Mouse (Mus musculus) heart, embryonic 15.5 days (tissue): ENCODE data around the gene Foxr1. TPM values are rescaled to one million over a fixed set of nuclear protein-coding genes. Genes with fewer than 3 reads are reported as not detected.

Source experiments
- ATAC-seq: fragments of 200-750 bp; cut with Nextera tagmentation; replicated peaks from 2 replicates; pipeline ENCODE4 v1.8.0; 2017; ENCODE audit warnings: low read depth, moderate TSS enrichment; ENCODE audit not compliant: insufficient number of reproducible peaks, insufficient read depth, low FRiP score
- H3K27ac ChIP-seq: fragments of 300-500 bp; sonication (generic); 2 replicates; pipeline ENCODE4 v1.5.1; 2015; ENCODE audit warnings: mild to moderate bottlenecking, inconsistent platforms
- H3K27me3 ChIP-seq: fragments of 300-500 bp; sonication (generic); 2 replicates; pipeline ENCODE4 v1.6.1; 2015; ENCODE audit warnings: inconsistent platforms
- H3K36me3 ChIP-seq: fragments of 300-500 bp; sonication (generic); 2 replicates; pipeline ENCODE4 v1.6.1; 2015; ENCODE audit warnings: mild to moderate bottlenecking, inconsistent platforms
- H3K4me1 ChIP-seq: fragments of 300-500 bp; sonication (generic); replicated peaks from 2 replicates; pipeline ENCODE4 v1.6.1; 2015; ENCODE audit warnings: inconsistent platforms
- H3K4me2 ChIP-seq: fragments of 300-500 bp; sonication (generic); 2 replicates; pipeline ENCODE4 v1.6.1; 2015; ENCODE audit warnings: inconsistent platforms, mild to moderate bottlenecking, moderate library complexity
- H3K4me3 ChIP-seq: fragments of 300-500 bp; sonication (generic); 2 replicates; pipeline ENCODE4 v1.5.1; 2015; ENCODE audit warnings: mild to moderate bottlenecking, inconsistent platforms
- H3K9ac ChIP-seq: fragments of 300-500 bp; sonication (generic); 2 replicates; pipeline ENCODE4 v1.6.1; 2015; ENCODE audit warnings: mild to moderate bottlenecking, inconsistent platforms
- H3K9me3 ChIP-seq: fragments of 300-500 bp; sonication (generic); replicated peaks from 2 replicates; pipeline ENCODE4 v1.6.1; 2016; ENCODE audit warnings: inconsistent platforms
- WGBS: fragments of 180-500 bp; shearing (Covaris S2); methylation state at CpG from one replicate; pipeline ENCODE4 v1.1.7; 2015; ENCODE audit warnings: mixed read lengths; 5-methylcytosine and 5-hydroxymethylcytosine counted together
- polyA plus RNA-seq: library from polyadenylated mRNA; unstranded; fragments of >200 nt; fragmentation: Nextera tagmentation; extraction: Ambion mirVana; gene quantifications from 2 replicates; pipeline ENCODE4 v1.2.1, GENCODE M21; 2015

Gene Foxr1
- polyA plus RNA-seq, 1 experiment from 2014 or later: not detected

DNA sequence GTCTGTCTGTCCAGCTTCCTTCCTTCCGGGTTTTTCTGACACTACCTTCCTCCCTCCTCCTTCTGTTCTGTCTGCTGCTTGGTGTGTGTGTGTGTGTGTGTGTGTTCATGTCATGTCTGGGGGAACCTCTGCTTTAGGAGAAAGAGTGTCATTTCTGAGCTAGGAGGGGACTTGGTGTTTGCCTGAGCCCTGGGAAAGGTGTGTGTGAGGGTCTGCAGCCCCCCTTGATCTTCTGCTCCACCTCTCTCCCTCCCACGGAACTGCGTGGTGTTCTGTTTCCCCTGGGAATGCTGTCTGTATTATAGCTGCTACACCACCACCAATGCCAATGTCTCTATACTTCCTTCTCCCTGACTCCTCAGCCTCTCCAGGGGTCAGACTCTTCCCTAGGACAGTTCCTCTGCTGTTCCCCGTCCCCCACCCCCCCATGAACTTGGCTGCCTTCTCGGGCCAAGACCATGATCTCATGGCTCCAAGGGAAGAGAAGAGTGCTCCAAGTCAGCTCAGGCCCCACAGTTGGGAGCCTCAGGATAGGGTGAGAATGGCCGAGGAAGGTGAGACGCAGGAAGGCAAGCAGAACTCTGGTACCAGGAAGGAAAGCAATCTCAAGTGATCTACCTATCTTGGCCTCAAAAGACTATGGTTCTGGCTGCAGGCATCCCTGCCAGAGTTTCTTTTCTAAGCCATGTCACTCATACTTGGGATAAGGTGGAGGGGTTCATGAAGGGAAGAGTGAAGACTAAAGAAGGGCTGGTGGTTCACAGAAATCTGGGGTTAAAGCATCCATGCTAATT lies 43.6 kb upstream of the Foxr1 start:
- H3K27ac ChIP-seq: peak overlapping the region; percentile 93
- H3K4me3 ChIP-seq: peak overlapping the region; percentile 87
- H3K36me3 ChIP-seq: no peaks in the 10 kb centered on the region
- H3K9ac ChIP-seq: peak overlapping the region; percentile 97
- ATAC-seq: no peak
- H3K9me3 ChIP-seq: no peaks in the 10 kb centered on the region
- peaks cover 70% of the 10 kb centered on the region for H3K4me1 ChIP-seq
- WGBS: 14% methylated on average over 7 of the region's 7 CpGs
- H3K27me3 ChIP-seq: no peaks in the 10 kb centered on the region
- peak overlapping the region; percentile 85 for H3K4me2 ChIP-seq

DNA sequence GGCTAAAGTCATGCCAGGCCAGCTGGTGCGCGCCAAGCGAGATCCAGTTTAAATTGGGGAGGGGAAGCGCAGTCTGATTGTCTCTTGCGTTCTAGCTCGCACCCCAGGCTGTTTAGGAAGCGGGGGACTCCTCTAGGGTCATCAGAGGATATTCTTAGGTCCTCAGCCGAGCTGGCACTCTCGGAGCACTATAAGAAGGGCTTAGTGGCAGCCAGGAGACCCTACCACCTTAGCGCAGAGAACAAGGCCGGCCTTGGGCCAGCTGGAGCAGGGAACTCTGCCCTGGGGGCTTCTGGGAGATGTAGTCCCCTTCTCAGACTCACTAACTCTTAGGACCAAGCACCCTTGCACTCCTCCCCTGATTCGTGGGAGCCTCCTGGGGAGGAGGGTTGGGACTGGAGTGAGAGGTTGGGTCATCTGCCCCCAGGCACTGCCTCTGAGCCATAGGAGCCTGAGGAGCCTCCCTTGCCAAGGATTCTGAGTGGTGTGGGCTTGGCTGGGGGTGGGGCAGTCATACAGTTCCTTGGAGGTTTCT lies 42.6 kb upstream of the Foxr1 start:
- H3K27me3 ChIP-seq: no peaks in the 10 kb centered on the region
- peaks cover 61% of the 10 kb centered on the region for H3K4me1 ChIP-seq
- peak overlapping the region; percentile 97 for H3K9ac ChIP-seq
- H3K36me3 ChIP-seq: no peaks in the 10 kb centered on the region
- peak overlapping the region; percentile 87 for H3K4me3 ChIP-seq
- H3K9me3 ChIP-seq: no peaks in the 10 kb centered on the region
- ATAC-seq: peak; percentile 4
- H3K4me2 ChIP-seq: peak overlapping the region; percentile 85
- H3K27ac ChIP-seq: peak overlapping the region; percentile 93
- 0% methylated on average over 12 of the region's 12 CpGs for WGBS

DNA sequence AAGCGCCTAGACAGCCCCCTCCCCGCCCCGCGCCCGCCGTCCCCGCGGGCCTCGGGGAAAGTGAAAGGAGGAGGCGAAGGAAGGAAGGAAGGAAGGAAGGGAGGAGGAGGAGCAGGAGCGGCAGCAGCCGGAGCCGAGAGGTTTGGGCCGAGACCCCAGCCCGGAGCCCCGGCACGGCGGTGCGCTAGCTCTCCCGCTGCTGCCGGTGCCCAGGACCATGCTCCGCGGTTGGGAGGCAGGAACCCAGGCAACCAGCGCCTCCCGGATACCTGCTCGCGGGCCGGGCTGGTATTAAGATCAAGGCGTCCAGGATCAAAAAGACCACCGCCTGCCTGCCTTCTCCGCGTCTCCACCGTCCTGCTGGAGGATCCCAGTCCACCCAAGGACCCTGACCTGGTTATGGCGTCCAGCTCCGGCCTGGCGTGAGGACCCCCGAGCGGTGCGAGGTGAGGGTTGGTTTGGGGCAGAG lies 42.1 kb upstream of the Foxr1 start:
- 1% methylated on average over 39 of the region's 39 CpGs for WGBS
- H3K4me1 ChIP-seq: peaks cover 58% of the 10 kb centered on the region
- H3K9me3 ChIP-seq: no peaks in the 10 kb centered on the region

DNA sequence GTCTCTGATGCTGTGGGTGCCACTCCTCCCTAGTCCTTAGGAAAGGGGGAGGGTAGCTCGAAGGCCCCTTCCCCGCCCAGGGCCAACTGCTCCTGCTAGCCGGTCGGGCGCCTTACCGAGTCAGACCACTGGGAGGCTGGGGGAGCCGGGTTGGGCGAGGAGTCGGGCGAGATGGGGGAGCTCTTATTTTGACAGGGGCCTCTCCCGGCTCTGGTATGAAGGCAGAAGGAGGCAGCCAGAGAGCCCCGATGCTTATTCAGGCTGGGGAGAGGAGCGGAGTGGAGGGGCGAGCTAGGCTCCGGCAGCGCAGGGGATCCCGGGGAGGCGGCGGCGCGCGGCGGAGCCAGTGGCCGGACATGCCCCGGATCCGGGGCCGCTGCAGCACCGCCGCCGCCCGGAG lies 41.6 kb upstream of the Foxr1 start, which contains the start of gene Bcl9l:
Gene Bcl9l (plus strand): TSS at position 274 of the 400 bp plus-strand sequence.
- Histone ChIP-seq H3K9me3 (no peaks in the 10 kb centered on the region), H3K27me3 (no peaks in the 10 kb centered on the region), H3K4me3 (peak within 1 kb of the TSS; percentile 87), H3K36me3 (no peaks in the 10 kb centered on the region), H3K4me2 (peak within 1 kb of the TSS; percentile 85), H3K4me1 (peaks cover 57% of the 10 kb centered on the region), H3K27ac (peak within 1 kb of the TSS; percentile 93), H3K9ac (peak within 1 kb of the TSS; percentile 97)
- WGBS: 0% methylated on average over 31 of the region's 31 CpGs
- peak; percentile 53 for ATAC-seq

More for the DNA sequence above, 42.1 kb upstream of the Foxr1 start:
- no peak for ATAC-seq
- Histone ChIP-seq H3K36me3 (no peaks in the 10 kb centered on the region), H3K4me3 (peak overlapping the region; percentile 87), H3K27me3 (no peaks in the 10 kb centered on the region), H3K4me2 (peak overlapping the region; percentile 85), H3K27ac (peak overlapping the region; percentile 93), H3K9ac (peak overlapping the region; percentile 97)

DNA sequence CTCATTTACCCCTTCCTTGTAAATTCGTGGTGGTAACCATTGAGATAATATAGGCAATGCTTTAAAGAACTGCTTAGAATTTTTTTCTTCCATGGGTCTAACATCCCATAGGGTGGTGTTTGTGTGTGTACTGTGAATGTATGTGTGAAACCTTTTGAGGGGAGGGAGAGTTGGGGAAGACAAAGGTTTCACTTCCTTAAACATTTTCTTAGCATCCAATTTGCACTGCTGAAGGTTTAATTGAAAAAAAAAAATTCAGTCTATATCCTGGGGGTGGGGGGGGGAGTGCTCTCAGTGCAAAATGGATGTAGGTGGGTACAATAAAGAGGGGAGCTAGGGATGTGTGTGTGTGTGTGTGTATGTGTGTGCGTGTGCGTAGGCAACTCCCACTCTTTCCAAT lies 41.2 kb upstream of the Foxr1 start:
- Histone ChIP-seq H3K9me3 (no peaks in the 10 kb centered on the region), H3K27me3 (no peaks in the 10 kb centered on the region), H3K9ac (peak overlapping the region; percentile 97), H3K4me2 (peak overlapping the region; percentile 85), H3K27ac (peak overlapping the region; percentile 93), H3K4me1 (peaks cover 57% of the 10 kb centered on the region), H3K36me3 (no peaks in the 10 kb centered on the region), H3K4me3 (peak overlapping the region; percentile 87)
- no peak for ATAC-seq
- WGBS: 17% methylated on average over 3 of the region's 3 CpGs

DNA sequence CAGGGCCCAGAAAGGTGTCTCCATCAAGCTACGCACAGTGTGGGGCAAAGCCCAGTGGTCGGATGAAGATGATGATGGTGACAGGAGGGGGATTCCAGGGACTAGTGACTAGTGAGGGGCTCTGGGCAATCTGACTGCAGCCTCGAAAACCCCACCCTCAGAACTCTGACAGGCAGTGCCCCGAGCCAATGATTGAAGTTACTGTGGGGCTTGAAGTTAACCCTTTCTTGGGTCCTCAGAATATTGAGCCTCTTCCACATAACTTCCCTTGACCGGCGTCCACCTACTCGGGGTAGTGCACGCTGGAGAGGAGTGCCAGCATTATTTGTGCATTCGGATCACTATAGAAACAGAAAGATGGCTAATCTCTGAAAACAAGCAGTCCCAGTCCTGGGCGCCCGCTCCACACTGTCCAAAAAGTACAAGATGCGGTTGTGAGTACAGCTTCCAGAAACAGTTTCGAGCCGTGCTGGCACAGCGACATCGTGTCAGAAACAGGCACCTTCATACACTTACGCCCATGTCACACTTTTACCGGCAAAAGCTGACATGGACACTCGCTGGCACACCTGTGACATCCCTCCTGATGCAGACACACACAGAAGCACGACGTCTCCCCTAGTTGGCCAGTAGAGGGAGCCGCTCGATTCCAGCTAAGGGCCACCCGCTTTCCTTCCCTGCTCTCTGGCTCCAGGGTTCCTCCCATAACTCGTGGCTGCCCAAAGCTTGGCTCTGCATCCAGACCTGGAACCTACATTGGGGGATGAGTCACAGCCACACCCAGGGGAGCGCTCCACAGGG lies 38.9 kb upstream of the Foxr1 start:
- Histone ChIP-seq H3K9ac (peak overlapping the region; percentile 82), H3K27ac (peak overlapping the region; percentile 99), H3K27me3 (no peaks in the 10 kb centered on the region), H3K9me3 (no peaks in the 10 kb centered on the region), H3K36me3 (no peaks in the 10 kb centered on the region), H3K4me3 (peak overlapping the region; percentile 79), H3K4me1 (peaks cover 36% of the 10 kb centered on the region), H3K4me2 (peak overlapping the region; percentile 89)
- WGBS: under 1% methylated on average over 26 of the region's 26 CpGs
- ATAC-seq: peak; percentile 51

DNA sequence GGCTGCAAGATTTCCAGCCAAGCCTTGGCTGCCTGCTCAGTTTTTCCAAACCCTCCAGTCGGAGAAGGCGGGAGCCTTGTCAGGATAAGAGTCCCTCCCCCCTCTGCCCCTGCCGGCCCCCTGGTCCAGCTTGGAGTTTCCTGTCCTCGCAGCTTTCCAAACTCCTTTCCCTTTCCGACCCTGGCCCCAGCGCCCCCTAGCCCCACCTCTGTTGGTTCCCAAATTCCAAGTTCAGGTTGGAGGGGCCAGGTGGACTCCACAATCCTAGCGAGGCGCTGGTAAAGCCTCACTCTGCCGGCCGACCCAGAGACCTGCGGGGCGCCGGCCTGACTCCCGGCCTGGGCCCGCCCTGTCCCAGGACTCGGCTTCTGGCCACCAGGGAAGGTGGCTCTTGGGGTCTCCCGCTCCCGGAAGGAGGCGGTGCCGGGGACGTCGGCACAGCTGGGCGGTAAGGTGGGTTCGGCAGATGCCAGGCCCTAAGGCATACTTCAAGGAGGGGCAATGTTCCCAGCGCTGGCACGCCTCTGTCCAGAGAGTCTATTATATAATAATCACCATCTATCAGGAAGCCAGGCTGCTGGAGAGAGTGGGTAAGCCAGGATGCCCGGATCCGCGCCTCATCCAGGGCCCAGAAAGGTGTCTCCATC lies 38.1 kb upstream of the Foxr1 start:
- Histone ChIP-seq H3K27me3 (no peaks in the 10 kb centered on the region), H3K9ac (peak overlapping the region; percentile 82), H3K36me3 (no peaks in the 10 kb centered on the region), H3K4me1 (peaks cover 36% of the 10 kb centered on the region), H3K27ac (peak overlapping the region; percentile 99), H3K4me2 (peak overlapping the region; percentile 89), H3K4me3 (peak overlapping the region; percentile 79), H3K9me3 (no peaks in the 10 kb centered on the region)
- WGBS: under 1% methylated on average over 29 of the region's 29 CpGs
- ATAC-seq: peak; percentile 41; the same call in 1 of the 2 replicates

DNA sequence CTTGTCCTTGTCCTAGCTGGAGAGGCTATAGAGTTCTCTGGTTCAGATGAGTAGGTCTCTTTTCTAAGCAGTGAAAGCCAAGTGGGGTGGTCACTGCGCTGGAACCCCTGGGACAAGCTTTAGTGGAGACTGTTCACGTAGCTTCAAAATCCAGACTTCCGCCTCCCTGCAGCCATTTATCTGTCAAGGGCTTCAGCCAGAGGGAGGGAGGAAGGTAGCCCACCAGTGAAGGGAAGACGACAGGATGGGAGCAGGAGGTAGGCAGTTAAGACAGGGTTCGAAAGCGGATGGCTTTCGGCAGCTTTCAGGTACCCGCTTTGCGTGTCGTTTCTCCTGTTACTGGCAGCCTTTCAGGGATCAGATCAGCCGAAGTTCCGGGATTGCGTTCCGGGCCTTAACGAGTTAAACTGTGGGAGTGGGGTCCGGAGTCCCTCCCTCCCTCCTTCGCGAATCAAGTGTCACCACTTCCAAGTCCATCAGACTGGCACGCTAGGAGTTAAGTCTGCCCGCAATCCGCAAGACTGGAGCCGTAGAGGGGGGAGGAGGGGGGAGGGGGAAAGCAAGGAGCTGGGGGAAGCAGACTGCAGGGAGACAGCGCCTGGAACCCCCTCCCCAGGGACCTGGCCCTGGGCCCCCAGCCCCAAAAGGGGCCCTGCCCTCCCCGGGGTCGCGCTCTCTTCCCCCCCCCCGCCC lies 37.4 kb upstream of the Foxr1 start:
- Histone ChIP-seq H3K27me3 (no peaks in the 10 kb centered on the region), H3K9ac (peak overlapping the region; percentile 82), H3K9me3 (no peaks in the 10 kb centered on the region), H3K4me1 (peaks cover 35% of the 10 kb centered on the region), H3K4me3 (peak overlapping the region; percentile 79), H3K36me3 (no peaks in the 10 kb centered on the region), H3K27ac (peak overlapping the region; percentile 99), H3K4me2 (peak overlapping the region; percentile 89)
- peak; percentile 44; the same call in 1 of the 2 replicates for ATAC-seq
- under 1% methylated on average over 20 of the region's 27 CpGs for WGBS

DNA sequence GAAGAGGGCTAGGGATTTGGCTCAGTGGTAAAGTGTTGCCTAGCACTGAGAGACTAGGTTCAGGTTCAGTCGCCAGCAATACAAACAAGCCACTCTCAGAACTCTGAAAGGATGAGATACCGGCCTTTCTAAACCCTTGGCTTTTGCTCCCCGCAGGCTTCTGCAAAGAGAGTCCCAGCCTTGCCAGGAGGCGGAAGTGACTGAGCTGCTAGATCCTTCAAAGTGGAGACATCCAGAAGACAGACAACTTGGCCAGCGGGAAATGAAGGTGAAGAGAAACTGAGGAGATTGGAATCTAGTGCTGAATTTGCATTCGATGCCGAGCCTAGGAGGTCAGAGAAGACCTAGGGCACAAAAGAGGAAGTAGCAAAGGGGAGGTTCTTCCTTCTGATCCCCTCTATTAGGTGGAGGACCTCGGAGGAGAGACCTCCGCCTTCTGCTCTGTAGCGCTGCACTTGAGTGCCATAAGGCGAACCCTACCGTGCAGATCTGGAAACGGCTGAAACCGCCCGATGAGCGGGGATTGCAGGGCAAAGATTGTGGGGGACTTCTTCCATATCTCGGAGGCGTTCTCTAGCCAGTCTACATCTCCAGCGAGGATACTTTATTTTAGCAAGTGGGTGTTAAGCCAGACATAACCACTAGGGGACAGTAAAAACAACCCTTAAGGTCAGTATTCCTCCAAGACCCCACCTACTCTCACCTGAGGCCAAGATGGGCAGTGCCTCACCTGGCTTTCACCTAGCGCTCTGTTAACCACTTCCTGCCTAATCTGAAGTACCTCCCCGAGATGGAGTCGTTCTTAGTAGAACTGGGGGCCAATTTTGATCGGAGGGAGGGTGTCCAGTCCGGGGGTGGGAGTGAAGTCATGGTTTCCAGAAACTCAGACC lies 36.6 kb upstream of the Foxr1 start:
- peak overlapping the region; percentile 79 for H3K4me3 ChIP-seq
- H3K9me3 ChIP-seq: no peaks in the 10 kb centered on the region
- H3K4me2 ChIP-seq: peak overlapping the region; percentile 89
- WGBS: 5% methylated on average over 24 of the region's 24 CpGs
- no peaks in the 10 kb centered on the region for H3K27me3 ChIP-seq
- H3K27ac ChIP-seq: peak overlapping the region; percentile 99
- no peak for ATAC-seq
- peak overlapping the region; percentile 82 for H3K9ac ChIP-seq
- no peaks in the 10 kb centered on the region for H3K36me3 ChIP-seq
- peaks cover 35% of the 10 kb centered on the region for H3K4me1 ChIP-seq

DNA sequence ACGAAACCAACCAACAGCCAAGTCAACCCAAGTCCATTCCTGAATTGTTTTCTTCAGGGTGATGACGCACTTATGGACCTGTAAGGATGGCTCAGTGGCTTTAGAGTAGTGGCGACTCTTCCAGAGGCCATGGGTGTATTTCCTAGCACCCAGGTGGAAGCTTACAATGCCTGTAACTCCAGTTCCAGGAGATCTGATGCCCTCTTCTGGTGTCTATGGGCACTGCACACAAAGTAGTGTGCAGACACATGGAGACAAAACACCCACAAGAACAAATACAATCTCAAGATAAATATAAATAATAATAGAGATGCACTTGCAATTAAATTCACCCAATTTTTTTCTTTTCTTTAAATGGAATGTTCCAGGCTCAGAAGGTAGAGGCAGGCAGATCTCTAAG lies 35.0 kb upstream of the Foxr1 start:
- H3K9me3 ChIP-seq: no peaks in the 10 kb centered on the region
- H3K27me3 ChIP-seq: no peaks in the 10 kb centered on the region
- no peak overlapping the region for H3K4me2 ChIP-seq
- 90% methylated on average over 3 of the region's 3 CpGs for WGBS
- H3K36me3 ChIP-seq: no peaks in the 10 kb centered on the region
- H3K4me3 ChIP-seq: no peak overlapping the region
- no peak overlapping the region for H3K9ac ChIP-seq
- peaks cover 31% of the 10 kb centered on the region for H3K4me1 ChIP-seq
- no peak for ATAC-seq
- no peak overlapping the region for H3K27ac ChIP-seq
